Mouse (Mus musculus) lung, postnatal 0 days (tissue): ENCODE measurements around the gene Pomt1.

Experiments
- CTCF ChIP-seq: IDR thresholded peaks from 2 replicates; pipeline ENCODE4 v1.5.1; 2016; ENCODE audit warnings: antibody characterized with exemption, mild to moderate bottlenecking
- EP300 ChIP-seq: IDR thresholded peaks from 2 replicates; pipeline ENCODE4 v1.6.1; 2016; ENCODE audit warnings: antibody characterized with exemption, mild to moderate bottlenecking, control low read depth

DNA sequence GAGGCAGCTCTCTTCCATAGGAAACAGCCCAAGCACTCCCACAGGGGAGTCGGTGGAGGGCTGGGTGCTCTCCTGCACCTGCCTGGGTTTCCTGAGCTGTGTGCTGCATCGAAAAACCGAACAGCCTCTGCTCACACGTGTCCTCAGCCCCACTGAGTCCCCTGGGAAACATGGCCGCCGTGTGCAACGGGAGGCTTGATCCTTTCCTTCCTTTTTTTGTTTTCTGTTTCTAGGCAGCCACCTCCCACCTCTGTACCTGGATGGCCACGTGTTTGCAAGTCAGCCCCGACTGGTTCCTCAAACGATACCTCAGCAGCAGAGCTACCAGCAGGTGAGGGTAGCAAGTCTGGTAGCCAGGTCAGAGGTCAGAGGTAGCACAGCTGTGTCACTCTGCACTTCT lies 14.3 kb upstream of the Pomt1 start:
- no peak for TF ChIP-seq EP300
- TF ChIP-seq CTCF = no peak
